Mouse (Mus musculus) liver, embryonic 14.5 days (tissue): ENCODE results near the gene Ldlrap1. TPM values are rescaled to one million over a fixed set of nuclear protein-coding genes. Genes with fewer than 3 reads are reported as not detected.
A peak's percentile ranks its signal among the peaks of the same experiment; 100 is the strongest.

ENCODE experiments used
- ATAC-seq: fragments of 200-750 bp; cut with Nextera tagmentation; 2 replicates; pipeline ENCODE4 v1.8.0; 2017; ENCODE audit warnings: moderate number of reproducible peaks, mild to moderate bottlenecking, moderate library complexity; ENCODE audit not compliant: insufficient read depth
- DNase-seq, 3 experiments: peaks; one replicate each; pipeline ENCODE4 v3.0.0-alpha.2; 2012 to 2013; ENCODE audit warnings: low read depth in 3 of 3, low spot score in 3 of 3
- H3K27ac ChIP-seq: fragments of 300-500 bp; sonication (generic); 2 replicates; pipeline ENCODE4 v1.5.1; 2014; ENCODE audit warnings: moderate library complexity, mild to moderate bottlenecking, control low read depth, inconsistent platforms
- H3K27me3 ChIP-seq: fragments of 300-500 bp; sonication (generic); 2 replicates; pipeline ENCODE4 v1.6.1; 2014; ENCODE audit warnings: mild to moderate bottlenecking, low read length, moderate library complexity; ENCODE audit not compliant: control insufficient read depth, insufficient read depth
- H3K36me3 ChIP-seq: fragments of 300-500 bp; sonication (generic); replicated peaks from 2 replicates; pipeline ENCODE4 v1.6.1; 2014; ENCODE audit warnings: low read depth; ENCODE audit not compliant: control insufficient read depth, insufficient read depth
- H3K4me1 ChIP-seq, 2 experiments: fragments of 200-500 bp in 1 of 2; fragments of 300-500 bp in 1 of 2; sonication (generic) in 1 of 2; replicated peaks; 2 replicates each; pipeline ENCODE4 v1.6.1; 2012 to 2014; ENCODE audit warnings: antibody characterized with exemption in 1 of 2, inconsistent platforms in 1 of 2, low read length in 1 of 2; ENCODE audit not compliant: control insufficient read depth in 2 of 2, insufficient read depth in 2 of 2
- H3K4me2 ChIP-seq: fragments of 300-500 bp; sonication (generic); 2 replicates; pipeline ENCODE4 v1.6.1; 2014; ENCODE audit warnings: low read depth, mild to moderate bottlenecking, control low read depth, moderate library complexity
- H3K4me3 ChIP-seq, 2 experiments: fragments of 200-500 bp in 1 of 2; fragments of 300-500 bp in 1 of 2; sonication (generic) in 1 of 2; 2 replicates each; pipeline ENCODE4 v1.5.1; 2012 to 2014; ENCODE audit warnings: low read depth in 2 of 2, low read length in 2 of 2, mild to moderate bottlenecking in 2 of 2, control low read depth in 1 of 2, inconsistent platforms in 1 of 2, moderate library complexity in 1 of 2; ENCODE audit not compliant: insufficient read depth in 1 of 2
- H3K9ac ChIP-seq: fragments of 300-500 bp; sonication (generic); replicated peaks from 2 replicates; pipeline ENCODE4 v1.6.1; 2014; ENCODE audit warnings: mild to moderate bottlenecking, control low read depth, moderate library complexity
- H3K9me3 ChIP-seq: fragments of 300-500 bp; sonication (generic); 2 replicates; pipeline ENCODE4 v1.6.1; 2016; ENCODE audit warnings: low read length, mixed read lengths; ENCODE audit not compliant: control insufficient read depth
- CTCF ChIP-seq: IDR thresholded peaks from 2 replicates; pipeline ENCODE4 v1.5.1; 2016; ENCODE audit warnings: antibody characterized with exemption, low read depth, control low read depth
- EP300 ChIP-seq: IDR thresholded peaks from 2 replicates; pipeline ENCODE4 v1.6.1; 2016; ENCODE audit warnings: antibody characterized with exemption, low read depth
- WGBS: fragments of 180-500 bp; shearing (Covaris S2); extraction: QIAGEN DNeasy Blood & Tissue Kit; methylation state at CpG from one replicate; pipeline ENCODE4 v1.1.7; 2014; ENCODE audit not compliant: insufficient replicate concordance; 5-methylcytosine and 5-hydroxymethylcytosine counted together
- polyA plus RNA-seq, 2 experiments: library from polyadenylated mRNA; depleted of rRNA in 1 of 2; stranded (reverse) in 1 of 2; unstranded in 1 of 2; fragments of >200 nt; fragmentation: Nextera tagmentation in 1 of 2; extraction: Ambion mirVana in 1 of 2; gene quantifications; 2 replicates each; pipeline versions ENCODE4 v1.2.1 to v1.2.3; 2012 to 2014

The Ldlrap1 gene
- polyA plus RNA-seq, 2 experiments: 9.1 to 13.4 TPM

DNA sequence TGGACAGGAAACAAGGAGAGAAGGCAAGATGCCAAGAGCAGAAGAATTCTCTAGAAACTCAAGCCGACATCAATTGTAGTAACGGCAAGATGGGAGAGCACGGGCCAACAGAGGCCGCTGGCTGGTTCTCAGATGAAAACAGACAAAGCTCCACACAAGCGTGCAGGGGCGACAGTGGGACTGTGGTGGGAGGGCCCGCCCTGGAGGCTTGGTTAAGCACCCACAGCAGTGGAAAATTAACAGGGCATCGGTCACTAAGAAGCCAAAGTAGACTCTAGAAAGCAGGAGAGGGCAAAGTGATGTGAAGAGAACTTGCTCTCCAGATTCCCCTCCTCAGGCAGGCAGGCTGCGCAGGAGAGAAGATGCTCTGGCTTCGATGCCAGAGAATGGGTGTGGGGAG lies 34.3 kb upstream of the Ldlrap1 start:
- Histone ChIP-seq H3K36me3 (peaks cover 50% of the 10 kb centered on the region), H3K9me3 (no peaks in the 10 kb centered on the region), H3K4me1 (no peaks in the 10 kb centered on the region; a peak in 1 of 4 replicates), H3K4me3 (no peak overlapping the region), H3K27ac (no peak overlapping the region), H3K27me3 (no peaks in the 10 kb centered on the region), H3K9ac (no peak overlapping the region), H3K4me2 (no peak overlapping the region)
- 86% methylated on average over 10 of the region's 10 CpGs for WGBS
- no peak for DNase-seq
- ATAC-seq: no peak
- TF ChIP-seq EP300 (no peak), CTCF (no peak)

DNA sequence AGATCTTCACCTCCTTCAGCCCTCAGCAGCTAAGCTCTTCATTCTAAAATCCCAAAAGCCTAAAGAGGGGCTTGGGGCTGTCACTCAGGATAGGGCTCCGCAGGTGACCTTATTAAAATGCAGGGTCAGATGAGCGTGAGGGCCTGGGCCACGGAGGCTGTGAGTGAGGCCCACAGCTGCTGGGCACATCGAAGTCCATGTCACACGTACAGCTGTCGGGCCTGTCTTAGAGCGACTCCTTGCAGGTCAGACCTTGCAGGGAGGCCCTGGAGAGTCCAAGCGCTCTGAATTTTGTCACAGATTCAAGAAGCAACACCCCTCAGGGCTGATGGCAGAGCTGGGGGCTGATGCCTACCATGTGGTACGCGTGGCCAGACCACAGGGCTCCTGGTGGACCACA lies 32.9 kb upstream of the Ldlrap1 start:
- Histone ChIP-seq H3K27me3 (no peaks in the 10 kb centered on the region), H3K36me3 (peaks cover 37% of the 10 kb centered on the region), H3K9ac (no peak overlapping the region), H3K4me2 (no peak overlapping the region), H3K4me1 (peaks cover 3 to 4% of the 10 kb centered on the region in 2 experiments; a peak in 3 of 4 replicates), H3K9me3 (no peaks in the 10 kb centered on the region), H3K27ac (no peak overlapping the region), H3K4me3 (no peak overlapping the region)
- ATAC-seq: no peak
- TF ChIP-seq EP300 (no peak), CTCF (no peak)
- DNase-seq: no peak
- WGBS: 81% methylated on average over 10 of the region's 10 CpGs

DNA sequence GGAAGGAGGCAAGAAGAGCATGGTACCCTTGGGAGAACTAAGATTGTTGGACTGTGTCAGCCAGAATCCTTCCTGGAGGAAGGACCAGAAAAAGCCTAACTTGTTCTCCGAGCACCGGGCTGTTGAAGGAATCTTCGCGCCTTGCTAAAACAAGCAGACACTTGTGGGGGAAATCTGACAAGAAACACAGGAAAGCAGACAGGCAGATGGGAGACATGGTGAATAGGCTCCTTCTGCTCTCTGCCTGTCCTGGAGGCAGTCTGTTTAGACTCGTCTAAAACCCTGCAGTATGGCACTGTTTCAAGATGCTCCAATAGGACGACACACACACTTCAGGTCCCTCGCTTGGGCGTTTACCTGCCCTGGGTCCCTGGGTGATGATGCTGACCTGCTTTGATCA lies 32.3 kb upstream of the Ldlrap1 start:
- 69% methylated on average over 8 of the region's 8 CpGs for WGBS
- Histone ChIP-seq H3K9ac (no peak overlapping the region), H3K27ac (no peak overlapping the region), H3K27me3 (no peaks in the 10 kb centered on the region), H3K4me3 (no peak overlapping the region), H3K4me2 (no peak overlapping the region), H3K4me1 (peaks cover 3 to 4% of the 10 kb centered on the region in 2 experiments; a peak in 3 of 4 replicates), H3K9me3 (no peaks in the 10 kb centered on the region), H3K36me3 (peaks cover 31% of the 10 kb centered on the region)
- ATAC-seq (no peak), DNase-seq (no peak)
- no peak for TF ChIP-seq CTCF
- TF ChIP-seq EP300: no peak

GRCm38 (mm10) chr4:134799272-134799671 lies 31.4 kb upstream of the Ldlrap1 start:
- Histone ChIP-seq H3K9me3 (no peaks in the 10 kb centered on the region), H3K27me3 (no peaks in the 10 kb centered on the region), H3K9ac (no peak overlapping the region), H3K27ac (no peak overlapping the region), H3K4me1 (peaks cover 3 to 4% of the 10 kb centered on the region in 2 experiments; a peak in 3 of 4 replicates), H3K36me3 (peaks cover 22% of the 10 kb centered on the region), H3K4me3 (no peak overlapping the region), H3K4me2 (no peak overlapping the region)
- TF ChIP-seq CTCF (peak; percentile 98), EP300 (no peak)
- DNase-seq (peak; percentile 49 to 53 (median 53)), ATAC-seq (peak; percentile 34; the same call in 1 of the 2 replicates)
- 4% methylated on average over 4 of the region's 4 CpGs for WGBS

DNA sequence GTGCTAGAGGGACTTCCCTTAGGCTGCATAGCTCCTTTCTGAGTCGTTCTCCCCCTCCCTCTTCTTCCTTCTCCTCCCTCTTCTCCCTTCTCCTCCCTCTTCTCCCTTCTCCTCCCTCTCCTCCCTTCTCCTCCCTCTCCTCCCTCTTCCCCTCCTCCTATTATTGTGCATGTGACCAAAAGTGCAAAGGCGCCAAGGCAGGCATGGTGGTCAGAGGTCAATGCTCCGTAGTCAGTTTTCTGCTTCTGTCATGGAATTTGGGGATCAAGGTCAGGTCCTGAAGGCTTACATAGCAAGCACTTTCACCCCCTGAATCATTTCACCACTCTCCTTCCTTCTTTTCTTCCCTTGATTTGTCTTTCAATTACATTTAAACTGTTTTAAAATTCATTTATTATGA lies 31.0 kb upstream of the Ldlrap1 start:
- H3K4me3 ChIP-seq: no peak overlapping the region
- no peak for ATAC-seq
- H3K9ac ChIP-seq: no peak overlapping the region
- no peak overlapping the region for H3K27ac ChIP-seq
- no peaks in the 10 kb centered on the region for H3K27me3 ChIP-seq
- peaks cover 18% of the 10 kb centered on the region for H3K36me3 ChIP-seq
- TF ChIP-seq EP300 (no peak), CTCF (no peak)
- WGBS: 53% methylated on average over 3 of the region's 3 CpGs
- no peak overlapping the region for H3K4me2 ChIP-seq
- H3K9me3 ChIP-seq: no peaks in the 10 kb centered on the region
- H3K4me1 ChIP-seq: peaks cover 3 to 4% of the 10 kb centered on the region in 2 experiments; a peak in 3 of 4 replicates
- DNase-seq: no peak
